13 mouse cellular contexts compared by ENCODE assay signal in the genomic region with DNA sequence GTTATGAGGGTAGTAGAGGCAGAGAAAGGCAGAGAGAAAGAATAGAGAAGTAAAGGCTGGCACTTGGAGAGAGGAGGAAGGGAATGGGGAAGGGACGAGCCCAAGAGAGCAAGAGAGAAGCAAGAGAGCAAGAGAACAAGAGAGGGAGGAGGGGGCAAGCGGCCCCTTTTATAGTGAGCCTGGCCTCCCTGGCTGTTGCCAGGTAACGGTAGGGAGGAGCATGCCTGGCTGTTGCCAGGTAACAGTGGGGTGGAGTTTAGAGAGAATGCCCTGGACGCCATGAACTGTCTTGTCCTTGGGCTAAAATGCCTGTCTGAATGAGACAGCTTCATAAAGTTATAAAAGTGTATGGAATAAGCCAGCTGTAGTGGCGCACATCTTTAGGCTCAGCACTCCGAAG. TPM values are rescaled to one million over a fixed set of nuclear protein-coding genes. Genes with fewer than 3 reads are reported as not detected.
A peak's percentile ranks its signal among the peaks of the same experiment; 100 is the strongest.
DNase-seq lines count a peak whose midpoint lies in the region; ATAC-seq lines count a peak whose summit lies in the region.
"Had no signal": no experiment of that assay in that cellular context is flagged by ENCODE, and none has a peak within 500 bp of the region (broad histone marks: within the 10 kb centered on the region; RNA-seq: fewer than 3 reads in every experiment).

No protein-coding gene starts in this region.

- DNase-seq in forebrain, embryonic 10.5 days (ENCODE audit: extremely low spot score, low spot score), result no peak
- peak; percentile 96 for DNase-seq in R1 (ENCODE audit: low read depth, low spot score)
- DNase-seq in hindbrain, embryonic 11.5 days (ENCODE audit: low spot score), result peak; percentile 64
- DNase-seq in midbrain, embryonic 14.5 days, result peak; percentile 52
- no peak for DNase-seq in Muller cell, postnatal 12 days (ENCODE audit: inconsistent ontology term)
- DNase-seq in kidney, postnatal 14 days, result no peak
- DNase-seq in left cerebral cortex, adult 9 months (ENCODE audit: low spot score in 2 of 2), result no peak
- DNase-seq: cerebellum, adult 11 months; cerebellum, postnatal 36 days had no signal

- H3K4me2 ChIP-seq in forebrain, embryonic 16.5 days (ENCODE audit: low read length), result no peak overlapping the region
- no peak overlapping the region for H3K4me2 ChIP-seq in hindbrain, embryonic 11.5 days (replicated peaks; ENCODE audit: low read depth, low read length)
- H3K4me2 ChIP-seq in midbrain, embryonic 14.5 days (ENCODE audit: low read length), result no peak overlapping the region
- H3K4me2 ChIP-seq: limb, embryonic 13.5 days; neural tube, embryonic 13.5 days had no signal

- no peaks in the 10 kb centered on the region for H3K27me3 ChIP-seq in forebrain, embryonic 10.5 days (ENCODE audit: poor library complexity, severe bottlenecking)
- H3K27me3 ChIP-seq in forebrain, embryonic 16.5 days (replicated peaks; ENCODE audit: control insufficient read depth, insufficient read depth, low read length), result no peaks in the 10 kb centered on the region
- no peaks in the 10 kb centered on the region for H3K27me3 ChIP-seq in hindbrain, embryonic 11.5 days (ENCODE audit: control insufficient read depth, insufficient read depth, low read length)
- no peaks in the 10 kb centered on the region for H3K27me3 ChIP-seq in midbrain, embryonic 14.5 days (ENCODE audit: control insufficient read depth, insufficient read depth, low read length)
- H3K27me3 ChIP-seq: limb, embryonic 13.5 days; neural tube, embryonic 13.5 days had no signal

- H3K4me1 ChIP-seq in forebrain, embryonic 10.5 days, result peaks cover 33% of the 10 kb centered on the region
- H3K4me1 ChIP-seq in forebrain, embryonic 16.5 days (replicated peaks; ENCODE audit: control insufficient read depth, insufficient read depth, low read length), result no peaks in the 10 kb centered on the region
- H3K4me1 ChIP-seq in hindbrain, embryonic 11.5 days (replicated peaks; ENCODE audit: control insufficient read depth, insufficient read depth, low read length), result no peaks in the 10 kb centered on the region
- no peaks in the 10 kb centered on the region for H3K4me1 ChIP-seq in midbrain, embryonic 14.5 days (ENCODE audit: control insufficient read depth, insufficient read depth, low read length)
- H3K4me1 ChIP-seq: limb, embryonic 13.5 days had no signal

- 63% methylated on average over 6 of the region's 6 CpGs for WGBS in forebrain, embryonic 10.5 days
- WGBS in forebrain, embryonic 16.5 days, result 47% methylated on average over 6 of the region's 6 CpGs
- 39% methylated on average over 6 of the region's 6 CpGs for WGBS in hindbrain, embryonic 11.5 days
- WGBS in midbrain, embryonic 14.5 days, result 10% methylated on average over 6 of the region's 6 CpGs

- H3K9me3 ChIP-seq in forebrain, embryonic 10.5 days, result no peaks in the 10 kb centered on the region
- no peaks in the 10 kb centered on the region for H3K9me3 ChIP-seq in forebrain, embryonic 16.5 days (ENCODE audit: control insufficient read depth, low read length)
- no peaks in the 10 kb centered on the region for H3K9me3 ChIP-seq in hindbrain, embryonic 11.5 days (ENCODE audit: control insufficient read depth, low read length)
- no peaks in the 10 kb centered on the region for H3K9me3 ChIP-seq in midbrain, embryonic 14.5 days (ENCODE audit: control insufficient read depth, low read length)
- H3K9me3 ChIP-seq: limb, embryonic 13.5 days; neural tube, embryonic 13.5 days had no signal

- H3K36me3 ChIP-seq in forebrain, embryonic 10.5 days (replicated peaks), result no peaks in the 10 kb centered on the region
- no peaks in the 10 kb centered on the region for H3K36me3 ChIP-seq in forebrain, embryonic 16.5 days (ENCODE audit: control insufficient read depth, insufficient read depth)
- no peaks in the 10 kb centered on the region for H3K36me3 ChIP-seq in hindbrain, embryonic 11.5 days (ENCODE audit: control insufficient read depth, insufficient read depth, low read length)
- H3K36me3 ChIP-seq in midbrain, embryonic 14.5 days (ENCODE audit: control insufficient read depth, insufficient read depth, low read length), result no peaks in the 10 kb centered on the region
- H3K36me3 ChIP-seq: limb, embryonic 13.5 days; neural tube, embryonic 13.5 days had no signal

- no peak overlapping the region for H3K9ac ChIP-seq in forebrain, embryonic 16.5 days (replicated peaks; ENCODE audit: low read depth, low read length)
- no peak overlapping the region for H3K9ac ChIP-seq in hindbrain, embryonic 11.5 days (ENCODE audit: low read depth, low read length)
- H3K9ac ChIP-seq in midbrain, embryonic 14.5 days (replicated peaks; ENCODE audit: low read length), result no peak overlapping the region
- H3K9ac ChIP-seq: limb, embryonic 13.5 days; neural tube, embryonic 13.5 days had no signal

- H3K27ac ChIP-seq in forebrain, embryonic 10.5 days, result 0 out of 2 replicates have a peak overlapping the region, but pooled peaks have one; percentile 15
- H3K27ac ChIP-seq in forebrain, embryonic 16.5 days (ENCODE audit: low read length), result no peak overlapping the region
- H3K27ac ChIP-seq in hindbrain, embryonic 11.5 days (ENCODE audit: low read depth, low read length), result no peak overlapping the region
- H3K27ac ChIP-seq in midbrain, embryonic 14.5 days (replicated peaks; ENCODE audit: low read depth, low read length), result no peak overlapping the region
- H3K27ac ChIP-seq: limb, embryonic 13.5 days; neural tube, embryonic 13.5 days had no signal

- no peak for ATAC-seq in forebrain, embryonic 16.5 days
- ATAC-seq in hindbrain, embryonic 11.5 days (ENCODE audit: low FRiP score), result peak; percentile 86
- ATAC-seq in midbrain, embryonic 14.5 days (ENCODE audit: low FRiP score, low TSS enrichment), result no peak
- ATAC-seq: intestine, embryonic 16.5 days had no signal

- no peak overlapping the region for H3K4me3 ChIP-seq in forebrain, embryonic 10.5 days
- no peak overlapping the region for H3K4me3 ChIP-seq in forebrain, embryonic 16.5 days (replicated peaks; ENCODE audit: low read length)
- no peak overlapping the region for H3K4me3 ChIP-seq in hindbrain, embryonic 11.5 days (ENCODE audit: low read depth, low read length)
- H3K4me3 ChIP-seq in midbrain, embryonic 14.5 days (replicated peaks; ENCODE audit: low read depth, low read length), result no peak overlapping the region
- H3K4me3 ChIP-seq: limb, embryonic 13.5 days; neural tube, embryonic 13.5 days had no signal

RNA-seq across cellular contexts. Expression of a gene that starts 34.8 kb away (rescaled TPM):
- 22.7 and 29.2 TPM in 2 replicates for polyA plus RNA-seq in forebrain, embryonic 10.5 days (2016; fragmentation: Nextera tagmentation; extraction: Ambion mirVana)
- polyA plus RNA-seq in forebrain, embryonic 16.5 days (2015; fragmentation: Nextera tagmentation; extraction: Ambion mirVana), result 40.8 and 42.6 TPM in 2 replicates
- polyA plus RNA-seq in hindbrain, embryonic 11.5 days (2014; fragmentation: Nextera tagmentation; extraction: Ambion mirVana), result 39.9 and 49.8 TPM in 2 replicates
- 56.5 and 59.8 TPM in 2 replicates for polyA plus RNA-seq in midbrain, embryonic 14.5 days (2014; fragmentation: Nextera tagmentation; extraction: Ambion mirVana)

Comparison
In these comparisons a context has a peak if more than half of its experiments do, and no peak if none do; other contexts are left out.
1. DNase-seq: peak in R1 (single experiment), hindbrain, embryonic 11.5 days (single experiment) and midbrain, embryonic 14.5 days (single experiment); none in forebrain, embryonic 10.5 days (single experiment), Muller cell, postnatal 12 days (single experiment), kidney, postnatal 14 days (single experiment) and left cerebral cortex, adult 9 months (0 of 2).